Mouse (Mus musculus) layer of hippocampus, postnatal 25 days (tissue): ENCODE measurements around the gene Pde4dip. TPM values are rescaled to one million over a fixed set of nuclear protein-coding genes. Genes with fewer than 3 reads are reported as not detected.

Source experiments
- DNase-seq, 2 experiments: peaks; one replicate each; pipeline ENCODE4 v3.0.0; 2022; ENCODE audit warnings: mixed read lengths in 2 of 2, low spot score in 1 of 2; ENCODE audit errors: extremely low spot score in 1 of 2
- total RNA-seq, 2 experiments: library from RNA; stranded (reverse); gene quantifications; 2 replicates each; pipeline ENCODE4 v1.2.3; 2021

Pde4dip gene
- total RNA-seq, 2 experiments from 2014 or later, result 219 to 249 TPM

- DNase-seq, result no peak
These were observed 189.4 kb downstream of the Pde4dip start for GRCm38 (mm10) chr3:97699061-97699460.

- no peak for DNase-seq
These were observed 191.2 kb downstream of the Pde4dip start for GRCm38 (mm10) chr3:97697291-97697690.

- DNase-seq, result no peak
These were observed 191.6 kb downstream of the Pde4dip start for GRCm38 (mm10) chr3:97696866-97697265.

GRCm38 (mm10) chr3:97693806-97694205 is 194.7 kb downstream of the Pde4dip start:
- DNase-seq, result no peak

GRCm38 (mm10) chr3:97691443-97692017 is 197.0 kb downstream of the Pde4dip start:
- DNase-seq, result no peak

- DNase-seq, result no peak
These were observed 197.9 kb downstream of the Pde4dip start for GRCm38 (mm10) chr3:97690590-97690989.

GRCm38 (mm10) chr3:97689289-97689688 is 199.2 kb downstream of the Pde4dip start:
- no peak for DNase-seq

- no peak for DNase-seq
These were observed 202.0 kb downstream of the Pde4dip start for GRCm38 (mm10) chr3:97686372-97687117.

- no peak for DNase-seq
These were observed 204.8 kb downstream of the Pde4dip start for GRCm38 (mm10) chr3:97683560-97684195.

- no peak for DNase-seq
These were observed 205.9 kb downstream of the Pde4dip start for GRCm38 (mm10) chr3:97682576-97682975.

- DNase-seq, result no peak
These were observed 206.4 kb downstream of the Pde4dip start for GRCm38 (mm10) chr3:97682159-97682502.

GRCm38 (mm10) chr3:97681321-97682158 is 207.0 kb downstream of the Pde4dip start:
- DNase-seq, result peak; percentile 51 to 74

GRCm38 (mm10) chr3:97680631-97681320 is 207.7 kb downstream of the Pde4dip start:
- DNase-seq, result peak; percentile 67 to 83

GRCm38 (mm10) chr3:97678416-97678815 is 210.1 kb downstream of the Pde4dip start:
- no peak for DNase-seq

GRCm38 (mm10) chr3:97676126-97676525 is 212.4 kb downstream of the Pde4dip start:
- DNase-seq, result no peak

- DNase-seq, result no peak
These were observed 213.8 kb downstream of the Pde4dip start, which contains the start of gene Gm17651 for GRCm38 (mm10) chr3:97674644-97675110. Gene Gm17651 (minus strand): TSS chr3:97674694.

GRCm38 (mm10) chr3:97667093-97667675 is 221.3 kb downstream of the Pde4dip start:
- no peak for DNase-seq

- no peak for DNase-seq
These were observed 222.4 kb downstream of the Pde4dip start for GRCm38 (mm10) chr3:97666154-97666553.

- no peak for DNase-seq
These were observed 223.0 kb downstream of the Pde4dip start for GRCm38 (mm10) chr3:97665525-97665924.

- DNase-seq, result no peak
These were observed 227.3 kb downstream of the Pde4dip start for GRCm38 (mm10) chr3:97661206-97661605.
